Mouse (Mus musculus) adrenal gland, postnatal 14 days (tissue): ENCODE results near the gene Serpina11. TPM values are rescaled to one million over a fixed set of nuclear protein-coding genes. Genes with fewer than 3 reads are reported as not detected.
A peak's percentile ranks its signal among the peaks of the same experiment; 100 is the strongest.
"Not testable (repeated sequence)": the region's sequence is repeated elsewhere in the genome, so short reads cannot be mapped to it uniquely, and the experiment has no call there.

ENCODE experiments used
- DNase-seq: peaks from one replicate; pipeline ENCODE4 v3.0.0; 2021; ENCODE audit warnings: mixed read lengths
- total RNA-seq: library from RNA; stranded (reverse); gene quantifications from 2 replicates; pipeline ENCODE4 v1.2.3, GENCODE M21; 2021

Gene Serpina11
- total RNA-seq, 1 experiment from 2014 or later = 14.5 TPM

DNA sequence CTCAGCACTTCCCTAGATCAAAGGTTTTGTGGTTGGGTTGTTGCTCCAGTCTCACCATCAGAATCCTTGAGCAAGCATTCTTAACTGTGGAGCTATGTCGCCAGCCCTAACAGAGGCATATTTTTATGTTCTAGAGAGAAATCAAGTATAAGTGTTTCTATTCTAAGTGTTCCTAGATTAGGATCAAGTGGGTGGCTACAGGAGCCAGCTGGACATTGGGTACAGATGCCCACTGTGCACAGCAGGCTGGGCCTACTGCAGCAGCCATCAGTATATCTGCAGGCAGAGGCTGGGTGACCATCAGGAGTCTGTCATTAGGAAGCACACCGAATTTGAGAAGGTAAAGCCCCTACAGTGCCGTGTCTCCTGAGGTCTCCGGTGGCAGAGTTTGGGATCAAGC lies 18.7 kb downstream of the Serpina11 start:
- DNase-seq = no peak

DNA sequence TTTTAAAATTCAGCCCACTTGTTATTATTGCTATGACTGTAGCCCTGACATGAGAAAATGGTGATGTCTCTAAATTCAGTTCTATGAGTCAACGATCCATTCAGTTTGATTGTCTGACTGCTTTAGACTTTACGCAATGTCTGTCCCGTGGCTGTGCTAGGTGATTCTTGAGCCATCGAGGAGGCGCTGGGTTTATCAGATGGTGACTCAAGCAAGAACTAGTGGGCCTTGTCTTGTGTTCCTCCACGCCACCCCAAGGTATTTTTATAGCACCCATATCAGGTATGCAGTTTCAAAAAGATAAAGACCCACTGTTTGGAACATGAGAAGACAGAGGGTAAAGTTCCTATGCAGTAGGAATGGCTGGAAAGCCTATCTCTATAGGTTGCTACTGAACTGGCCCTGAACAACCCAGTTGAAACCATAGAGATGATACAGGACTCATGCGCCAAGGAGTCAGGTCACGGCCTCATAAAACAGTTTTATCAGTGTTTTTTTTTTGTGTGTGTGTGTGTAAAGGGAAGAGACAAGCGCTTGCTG lies 20.1 kb downstream of the Serpina11 start:
- no peak for DNase-seq

DNA sequence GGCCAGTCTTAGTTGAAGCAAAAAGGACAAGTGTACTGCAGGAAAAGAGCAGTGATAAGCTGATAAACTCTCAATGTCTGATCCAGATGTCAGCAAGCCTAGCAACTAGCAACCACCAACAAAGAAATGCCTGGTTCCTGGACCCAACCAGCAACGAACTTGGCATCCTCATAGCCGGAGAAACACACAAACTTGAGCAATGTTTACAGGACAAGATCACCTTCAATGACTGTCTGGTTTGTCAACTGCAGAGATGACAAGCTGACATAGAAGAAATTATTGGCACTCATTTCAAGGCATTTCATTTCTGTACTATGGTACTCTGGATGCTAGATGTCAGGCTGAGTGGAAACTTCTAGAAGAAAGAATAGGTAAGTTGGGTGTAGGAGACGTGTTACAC lies 23.0 kb downstream of the Serpina11 start:
- no peak for DNase-seq

DNA sequence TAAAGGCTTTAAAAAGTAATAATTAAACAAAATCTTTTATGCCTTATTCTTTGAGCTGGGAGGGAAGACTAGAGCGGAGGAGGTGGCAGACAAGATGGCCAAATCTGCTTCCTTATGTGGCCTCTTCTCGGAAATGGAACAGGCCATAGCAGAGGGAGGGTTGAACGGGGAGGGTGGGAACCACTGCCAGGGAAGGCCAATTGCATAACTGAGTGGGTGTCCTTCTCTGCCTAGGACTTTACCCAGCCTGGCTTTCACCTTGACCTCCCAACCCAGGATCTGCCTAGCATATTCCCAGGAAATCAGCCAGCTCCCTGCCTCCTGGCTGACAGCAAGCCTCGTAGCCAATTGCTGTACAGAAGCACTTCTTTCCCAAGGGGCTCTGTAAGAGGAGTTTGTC lies 26.5 kb downstream of the Serpina11 start:
- peak; percentile 68 for DNase-seq

DNA sequence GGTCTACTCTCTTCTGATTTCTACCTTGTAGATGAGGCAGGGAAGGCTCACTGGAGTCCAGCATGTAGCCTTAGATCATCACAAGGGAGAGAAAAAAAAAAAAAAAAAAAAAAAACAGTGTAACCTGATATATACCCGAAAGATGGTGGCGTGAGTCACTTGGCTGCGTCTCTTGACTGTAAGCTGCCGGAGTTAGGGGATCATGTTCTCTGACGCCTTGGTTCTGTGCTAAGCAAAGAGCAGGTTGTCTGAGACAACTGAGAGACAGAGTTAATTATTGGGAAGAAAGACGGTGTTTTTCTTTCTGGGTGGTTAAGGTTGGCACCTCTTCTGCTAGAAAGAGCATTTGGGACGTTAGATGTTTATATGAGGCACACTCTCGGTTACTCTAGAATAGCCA lies 26.9 kb downstream of the Serpina11 start:
- DNase-seq = no peak

DNA sequence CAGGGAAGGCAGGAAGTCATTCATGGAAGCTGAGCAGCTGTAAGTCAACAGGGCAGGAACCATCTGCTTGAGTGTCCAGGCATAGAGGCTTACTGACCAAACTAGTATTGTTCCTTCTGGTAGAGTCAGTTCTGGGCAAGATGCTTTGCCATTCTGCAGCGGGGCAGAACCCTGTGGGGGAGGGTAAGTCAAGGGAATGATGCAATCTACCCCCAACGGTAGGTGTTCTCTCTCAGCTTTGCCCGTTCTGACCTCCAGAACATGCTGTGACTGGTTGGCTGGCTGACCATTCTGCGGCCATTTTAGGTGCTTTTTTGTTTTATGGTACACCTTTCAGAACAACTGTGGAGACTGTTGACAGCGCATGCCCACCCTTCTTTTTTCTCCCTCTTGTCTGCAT lies 27.4 kb downstream of the Serpina11 start:
- no peak for DNase-seq

DNA sequence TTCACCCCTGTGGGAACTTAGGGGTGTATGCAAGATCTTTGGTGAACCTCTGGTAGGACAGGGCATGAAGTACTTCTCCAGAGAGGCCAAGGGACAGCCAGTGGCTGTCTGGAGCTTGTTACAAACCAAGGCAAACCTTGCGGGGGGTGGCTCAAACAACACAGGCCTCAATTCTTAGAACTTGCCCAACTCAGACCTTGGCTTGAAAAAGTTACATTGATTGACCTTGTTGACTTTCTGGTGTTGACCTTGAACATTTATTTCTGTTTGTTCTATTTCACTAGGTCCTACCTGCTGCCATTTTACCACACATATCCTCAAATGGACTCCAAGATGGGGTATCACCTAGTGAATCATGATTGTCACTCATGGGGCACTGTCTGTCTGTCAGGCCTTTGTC lies 28.0 kb downstream of the Serpina11 start:
- DNase-seq = no peak

DNA sequence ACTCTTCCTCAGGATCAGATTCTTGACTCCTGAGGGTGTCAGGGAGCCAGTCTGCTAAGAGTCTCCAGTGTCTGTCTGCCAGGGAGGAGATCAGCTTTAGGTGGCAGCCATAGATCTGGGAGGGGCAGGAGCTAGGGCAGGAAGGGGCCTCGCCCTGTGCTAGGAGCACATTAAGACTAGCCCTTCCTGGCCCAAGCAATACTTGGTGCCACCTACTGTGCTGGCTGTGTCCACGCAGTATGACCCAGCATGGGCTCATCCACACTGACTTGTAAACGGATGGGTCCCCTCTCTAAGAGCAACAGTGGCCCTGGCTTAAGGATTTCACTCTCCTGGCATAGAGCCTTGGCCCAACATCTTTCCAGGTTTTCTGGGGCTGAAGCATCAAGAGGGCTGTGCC lies 31.0 kb downstream of the Serpina11 start, which contains the start of gene Serpina1e:
TSS of gene Serpina1e (minus strand) at position 178 of the 400 bp plus-strand sequence.
- DNase-seq = no peak

DNA sequence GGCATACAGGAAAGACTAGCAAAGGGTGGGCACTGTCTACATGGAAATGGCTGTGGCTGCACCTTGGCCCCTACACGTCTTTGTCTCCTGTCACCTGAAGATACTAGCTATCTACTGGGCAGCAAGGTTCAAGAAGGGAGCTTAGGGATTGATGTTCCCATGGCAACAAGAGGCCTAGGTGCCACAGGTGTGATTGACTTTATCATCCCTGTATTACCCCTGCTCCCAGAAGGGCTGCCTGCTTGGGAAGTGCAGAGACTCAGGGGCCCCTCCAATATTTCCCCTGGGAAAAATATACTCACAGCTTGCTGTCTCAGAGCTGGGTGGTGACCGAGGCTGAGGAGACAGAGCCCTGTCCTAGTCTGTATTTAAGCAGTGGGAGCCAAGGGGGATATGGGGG lies 33.2 kb downstream of the Serpina11 start:
- DNase-seq = not testable (repeated sequence)

DNA sequence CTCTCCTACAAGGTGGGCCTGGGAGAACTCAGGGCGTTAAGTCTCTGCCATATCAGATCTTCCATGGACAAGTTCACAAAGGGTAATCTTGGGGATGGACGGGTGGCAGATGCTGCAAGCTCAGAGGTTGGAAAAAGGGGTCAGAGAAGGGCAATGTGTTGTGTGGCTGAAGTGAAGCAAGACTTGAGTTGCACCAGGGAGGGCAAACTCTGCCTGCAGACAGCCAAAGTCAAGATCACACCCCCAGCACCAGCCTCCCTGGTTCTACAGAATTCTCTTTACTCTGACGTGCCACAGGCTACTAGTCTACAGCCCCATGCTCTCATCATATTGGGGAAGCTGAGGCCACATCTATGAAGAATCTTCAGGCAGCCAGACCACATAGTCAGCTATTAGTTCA lies 36.8 kb downstream of the Serpina11 start:
- DNase-seq = not testable (repeated sequence)

DNA sequence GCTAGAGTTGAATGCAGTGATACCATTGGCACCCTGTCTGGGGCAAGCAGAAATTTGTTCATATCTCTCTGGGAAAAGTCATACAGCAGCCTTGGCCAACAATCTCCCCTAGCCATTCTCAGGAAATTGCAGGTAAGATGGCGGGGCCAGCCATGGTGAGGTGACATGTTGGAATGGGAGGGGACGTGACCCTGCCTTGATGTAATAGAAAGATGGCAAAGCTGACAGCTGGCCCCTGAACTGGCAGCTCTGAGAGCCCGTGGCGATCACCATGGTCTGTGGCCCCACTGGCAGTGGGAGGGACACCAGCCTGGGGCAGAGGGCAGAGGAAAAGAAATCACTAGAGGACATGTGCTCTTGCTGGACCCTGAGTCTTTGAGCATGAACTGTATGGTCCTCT lies 43.5 kb downstream of the Serpina11 start:
- no peak for DNase-seq

Other genes with a start within 250 kb of the Serpina11 start
- 24.1 and 393 TPM in 2 replicates for gene Serpina1d, start 216.4 kb downstream of the Serpina11 start, total RNA-seq
- 53.3 and 891 TPM in 2 replicates for gene Serpina1b, start 159.6 kb downstream of the Serpina11 start, total RNA-seq
- gene Serpina1a, start 126.4 kb downstream of the Serpina11 start, total RNA-seq = 22.0 and 362 TPM in 2 replicates
- gene Serpina1c, start 85.1 kb downstream of the Serpina11 start, total RNA-seq = 28.0 and 511 TPM in 2 replicates
- gene Serpina1e, start 31.0 kb downstream of the Serpina11 start, total RNA-seq = 11.5 and 101 TPM in 2 replicates
- 0.22 TPM in 1 of 2 replicates, not detected in the other for gene Serpina9, start 23.8 kb upstream of the Serpina11 start, total RNA-seq
- gene Serpina12, start 54.5 kb upstream of the Serpina11 start, total RNA-seq = 0.11 and 0.48 TPM in 2 replicates
- 0.30 TPM in 1 of 2 replicates, not detected in the other for gene Serpina5, start 111.2 kb upstream of the Serpina11 start, total RNA-seq
- not detected in 2 replicates for gene Serpina3a, start 122.8 kb upstream of the Serpina11 start, total RNA-seq
- 0.33 TPM in 1 of 2 replicates, not detected in the other for gene Serpina3b, start 138.0 kb upstream of the Serpina11 start, total RNA-seq
- 10.7 and 12.5 TPM in 2 replicates for gene Serpina3c, start 163.9 kb upstream of the Serpina11 start, total RNA-seq
- 0.67 and 2.2 TPM in 2 replicates for gene Serpina3f, start 224.6 kb upstream of the Serpina11 start, total RNA-seq
- gene Serpina3g, start 246.3 kb upstream of the Serpina11 start, total RNA-seq = 5.2 and 20.1 TPM in 2 replicates